Mouse (Mus musculus): ENCODE results near the gene Mafg. TPM values are rescaled to one million over a fixed set of nuclear protein-coding genes. Genes with fewer than 3 reads are reported as not detected.
A peak's percentile ranks its signal among the peaks of the same experiment; 100 is the strongest.

Gene Mafg
- total and polyA plus RNA-seq, 3 experiments: 17.0 to 63.7 (median 29.3) TPM

DNA sequence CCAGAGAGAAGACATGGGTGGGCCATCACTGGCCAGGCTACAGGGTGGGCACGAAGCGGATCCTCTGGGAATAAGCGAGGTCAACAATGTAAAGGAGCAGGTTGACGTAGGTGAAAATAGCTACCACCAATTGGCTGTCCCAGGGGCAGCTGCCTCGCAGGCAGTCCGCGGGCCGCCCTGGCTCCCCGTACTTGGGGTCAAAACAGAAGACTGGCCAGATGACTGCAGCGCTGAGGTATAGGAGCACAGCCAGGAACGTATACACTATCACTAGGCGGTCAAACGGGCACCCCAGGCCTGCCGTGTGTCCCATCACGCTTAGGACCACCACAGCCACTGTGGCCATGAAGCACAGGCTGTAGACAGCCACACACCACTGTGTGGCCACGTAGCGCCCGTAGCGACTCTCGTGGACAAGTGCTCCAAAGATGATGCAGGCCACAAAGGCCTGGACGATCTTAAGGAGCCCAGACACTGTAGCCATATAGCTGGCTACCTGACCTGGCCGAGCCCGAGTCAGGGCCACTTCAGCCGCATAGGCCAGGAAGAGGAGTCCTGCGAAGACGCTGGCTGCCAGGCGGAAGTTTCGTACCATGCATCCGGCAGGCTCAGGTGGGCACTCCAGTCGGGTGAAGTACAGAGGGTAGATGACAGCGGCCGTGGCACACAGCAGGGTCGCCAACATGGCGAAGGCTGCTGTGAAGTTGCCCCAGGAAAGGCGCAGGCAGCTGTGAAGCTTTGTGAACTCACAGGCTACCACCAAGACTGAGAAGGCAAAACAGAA is 13.8 kb upstream of the Mafg start:
- H3K9me3 ChIP-seq (replicated peaks; ENCODE audit: low read length): no peaks in the 10 kb centered on the region
- TF ChIP-seq TCF12 (IDR thresholded peaks at IDR 0.05; ENCODE audit: low read depth, low read length) (no peak), MAX (IDR thresholded peaks at IDR 0.05; ENCODE audit: low read length) (no peak), POLR2A (IDR thresholded peaks at IDR 0.05; ENCODE audit: low read depth, low read length) (no peak), CTCF (conservative IDR thresholded peaks at IDR 0.05 in 1 of 2, IDR thresholded peaks at IDR 0.05 in 1 of 2; ENCODE audit: low read depth in 2 of 2, low read length in 2 of 2) (no peak), E2F4 (IDR thresholded peaks at IDR 0.05; ENCODE audit: insufficient replicate concordance, low read depth, low read length) (no peak)
- in situ Hi-C loops (cut with MboI; ENCODE audit: low pct_ligation_motif_present, low pct_unique_long_range_greater_than_20kb, low sequenced_read_pairs): no loop called here
- H3K27me3 ChIP-seq (replicated peaks): peaks cover 3% of the 10 kb centered on the region
- H3K4me2 ChIP-seq (ENCODE audit: insufficient read depth, low read depth, poor library complexity, severe bottlenecking): peak overlapping the region; percentile 74; the same call in 1 of the 2 replicates
- H3K79me2 ChIP-seq (replicated peaks; ENCODE audit: control insufficient read depth, extremely low read depth, insufficient read depth, poor library complexity, severe bottlenecking): no peaks in the 10 kb centered on the region
- H3K36me3 ChIP-seq (replicated peaks in 1 of 2; ENCODE audit: control insufficient read depth in 1 of 2, insufficient read depth in 1 of 2, low read length in 1 of 2): no peaks in the 10 kb centered on the region
- H3K4me3 ChIP-seq (replicated peaks in 1 of 3; ENCODE audit: low read depth in 2 of 3, low read length in 2 of 3, poor library complexity in 1 of 3): peak overlapping the region; percentile 15 to 46 (median 40)
- no peak for DNase-seq (ENCODE audit: extremely low read depth)
- H3K9ac ChIP-seq (ENCODE audit: insufficient read depth, low read depth): no peak overlapping the region
- no peak overlapping the region for H3K27ac ChIP-seq (ENCODE audit: insufficient read depth, low read depth)
- H3K4me1 ChIP-seq (ENCODE audit: control insufficient read depth in 1 of 2, insufficient read depth in 2 of 2): peaks cover 16 to 39% of the 10 kb centered on the region in 2 experiments
- dilution Hi-C loops (cut with MboI; ENCODE audit: extremely low pct_ligation_motif_present, extremely low pct_unique_long_range_greater_than_20kb, low sequenced_read_pairs): no loop called here

DNA sequence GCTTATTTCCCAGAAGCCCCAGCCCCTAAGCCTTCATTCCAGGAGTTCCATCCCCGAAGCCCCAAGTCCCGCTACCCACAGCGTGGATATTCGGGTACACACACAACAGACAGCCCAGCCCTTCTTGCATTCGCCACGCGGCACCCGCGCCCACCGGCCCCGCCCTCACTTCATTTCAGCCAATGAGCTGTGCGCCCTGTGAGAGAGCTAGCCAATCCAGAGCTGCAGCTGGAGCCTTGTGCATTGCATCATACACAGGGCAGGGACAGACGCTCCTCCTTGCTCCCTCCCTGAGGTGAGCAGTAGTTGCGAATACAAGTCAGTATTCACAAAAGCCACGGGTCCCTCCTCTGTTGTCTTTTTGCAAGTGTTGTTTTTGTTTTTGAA is 10.2 kb upstream of the Mafg start, which contains the start of gene Pycr1:
Pycr1 (minus strand) TSS at position 169 of the 387 bp plus-strand sequence.
- no peaks in the 10 kb centered on the region for H3K9me3 ChIP-seq (replicated peaks; ENCODE audit: low read length)
- H3K27me3 ChIP-seq (replicated peaks): no peaks in the 10 kb centered on the region
- H3K4me2 ChIP-seq (ENCODE audit: insufficient read depth, low read depth, poor library complexity, severe bottlenecking): peak within 1 kb of the TSS; percentile 75
- peaks cover 15 to 33% of the 10 kb centered on the region in 2 experiments for H3K36me3 ChIP-seq (replicated peaks in 1 of 2; ENCODE audit: control insufficient read depth in 1 of 2, insufficient read depth in 1 of 2, low read length in 1 of 2)
- dilution Hi-C loops (cut with MboI; ENCODE audit: extremely low pct_ligation_motif_present, extremely low pct_unique_long_range_greater_than_20kb, low sequenced_read_pairs) (no loop called here), in situ Hi-C loops (cut with MboI; ENCODE audit: low pct_ligation_motif_present, low pct_unique_long_range_greater_than_20kb, low sequenced_read_pairs) (no loop called here)
- peaks cover 25 to 56% of the 10 kb centered on the region in 2 experiments for H3K4me1 ChIP-seq (ENCODE audit: control insufficient read depth in 1 of 2, insufficient read depth in 2 of 2)
- DNase-seq (ENCODE audit: extremely low read depth): peak; percentile 98
- H3K79me2 ChIP-seq (replicated peaks; ENCODE audit: control insufficient read depth, extremely low read depth, insufficient read depth, poor library complexity, severe bottlenecking): no peaks in the 10 kb centered on the region
- peak within 1 kb of the TSS; percentile 79 for H3K9ac ChIP-seq (ENCODE audit: insufficient read depth, low read depth)
- peak within 1 kb of the TSS; percentile 57 to 70 (median 66) for H3K4me3 ChIP-seq (replicated peaks in 1 of 3; ENCODE audit: low read depth in 2 of 3, low read length in 2 of 3, poor library complexity in 1 of 3)
- H3K27ac ChIP-seq (ENCODE audit: insufficient read depth, low read depth): peak within 1 kb of the TSS; percentile 35; the same call in 1 of the 2 replicates
- TF ChIP-seq TCF12 (IDR thresholded peaks at IDR 0.05; ENCODE audit: low read depth, low read length) (peak; percentile 83), USF2 (conservative IDR thresholded peaks at IDR 0.05; ENCODE audit: low read depth, low read length) (no peak), POLR2A (IDR thresholded peaks at IDR 0.05; ENCODE audit: low read depth, low read length) (peak; percentile 90), ELF1 (IDR thresholded peaks at IDR 0.05; ENCODE audit: low read depth, low read length) (no peak), MAX (IDR thresholded peaks at IDR 0.05; ENCODE audit: low read length) (peak; percentile 97), MEF2A (IDR thresholded peaks at IDR 0.05; ENCODE audit: borderline replicate concordance, low read depth, low read length) (peak; percentile 24; the same call in 1 of the 2 replicates), ZNF384 (IDR thresholded peaks at IDR 0.05; ENCODE audit: low read depth, low read length) (no peak), BHLHE40 (IDR thresholded peaks at IDR 0.05; ENCODE audit: low read depth, low read length) (0 out of 2 replicates have a peak, but pooled peaks have one; percentile 19), ZC3H11A (IDR thresholded peaks at IDR 0.05; ENCODE audit: low read depth, low read length) (no peak), PAX5 (IDR thresholded peaks at IDR 0.05; ENCODE audit: low read length) (no peak), USF1 (IDR thresholded peaks at IDR 0.05; ENCODE audit: low read depth, low read length) (peak; percentile 3; the same call in 1 of the 2 replicates), MYC (IDR thresholded peaks at IDR 0.05; ENCODE audit: low read depth, low read length) (peak; percentile 98), SMC3 (IDR thresholded peaks at IDR 0.05; ENCODE audit: low read depth, low read length) (no peak), ZKSCAN1 (IDR thresholded peaks at IDR 0.05; ENCODE audit: borderline replicate concordance, low read depth, low read length) (no peak), SIN3A (IDR thresholded peaks at IDR 0.05; ENCODE audit: low read length) (peak; percentile 95), MAFK (IDR thresholded peaks at IDR 0.05; ENCODE audit: insufficient replicate concordance, low read length) (no peak), GABPA (IDR thresholded peaks at IDR 0.05; ENCODE audit: insufficient replicate concordance, low read depth, low read length) (no peak), ZMIZ1 (IDR thresholded peaks at IDR 0.05; ENCODE audit: low read depth, low read length) (peak; percentile 92), E2F4 (IDR thresholded peaks at IDR 0.05; ENCODE audit: insufficient replicate concordance, low read depth, low read length) (0 out of 2 replicates have a peak, but pooled peaks have one; percentile 71), RCOR1 (conservative IDR thresholded peaks at IDR 0.05; ENCODE audit: low read depth, low read length) (no peak; the same call in 1 of the 2 replicates), JUN (IDR thresholded peaks at IDR 0.05; ENCODE audit: insufficient read depth, low read depth, low read length) (no peak), ETS1 (conservative IDR thresholded peaks at IDR 0.05; ENCODE audit: low read depth, low read length) (0 out of 2 replicates have a peak, but pooled peaks have one; percentile 12), MXI1 (IDR thresholded peaks at IDR 0.05; ENCODE audit: low read depth, low read length) (peak; percentile 97), POLR2AphosphoS2 (IDR thresholded peaks at IDR 0.05; ENCODE audit: low read depth, low read length) (peak; percentile 94; the same call in 1 of the 2 replicates), UBTF (IDR thresholded peaks at IDR 0.05; ENCODE audit: low read depth, low read length) (no peak; the same call in 1 of the 2 replicates), RAD21 (IDR thresholded peaks at IDR 0.05; ENCODE audit: low read depth, low read length) (no peak), CHD2 (IDR thresholded peaks at IDR 0.05; ENCODE audit: low read length) (peak; percentile 61), MAZ (IDR thresholded peaks at IDR 0.05; ENCODE audit: low read depth, low read length) (peak; percentile 70; the same call in 1 of the 2 replicates), NELFE (IDR thresholded peaks at IDR 0.05; ENCODE audit: low read depth, low read length) (peak; percentile 94)

Measured in CH12.LX (cell line).